Mouse (Mus musculus) midbrain, embryonic 11.5 days (tissue): ENCODE measurements around the gene Zkscan5. TPM values are rescaled to one million over a fixed set of nuclear protein-coding genes. Genes with fewer than 3 reads are reported as not detected.
A peak's percentile ranks its signal among the peaks of the same experiment; 100 is the strongest.
"Not testable (repeated sequence)": the region's sequence is repeated elsewhere in the genome, so short reads cannot be mapped to it uniquely, and the experiment has no call there.

Experiments
- ATAC-seq: fragments of 200-750 bp; cut with Nextera tagmentation; 2 replicates; pipeline ENCODE4 v1.8.0; 2017; ENCODE audit warnings: moderate TSS enrichment, moderate library complexity; ENCODE audit not compliant: low FRiP score
- DNase-seq: peaks from one replicate; pipeline ENCODE4 v3.0.0; 2015; ENCODE audit warnings: low spot score; ENCODE audit errors: missing footprints
- H3K27ac ChIP-seq: fragments of 300-500 bp; sonication (generic); 2 replicates; pipeline ENCODE4 v1.5.1; 2014; ENCODE audit warnings: low read depth, low read length
- H3K27me3 ChIP-seq: fragments of 300-500 bp; sonication (generic); 2 replicates; pipeline ENCODE4 v1.6.1; 2014; ENCODE audit warnings: mild to moderate bottlenecking, low read length, moderate library complexity, mixed read lengths; ENCODE audit not compliant: control insufficient read depth, insufficient read depth
- H3K36me3 ChIP-seq: fragments of 300-500 bp; sonication (generic); 2 replicates; pipeline ENCODE4 v1.6.1; 2014; ENCODE audit warnings: mild to moderate bottlenecking, low read length, moderate library complexity, mixed read lengths; ENCODE audit not compliant: control insufficient read depth, insufficient read depth
- H3K4me1 ChIP-seq: fragments of 300-500 bp; sonication (generic); 2 replicates; pipeline ENCODE4 v1.6.1; 2014; ENCODE audit warnings: low read length; ENCODE audit not compliant: control insufficient read depth, insufficient read depth
- H3K4me2 ChIP-seq: fragments of 300-500 bp; sonication (generic); 2 replicates; pipeline ENCODE4 v1.6.1; 2014; ENCODE audit warnings: mild to moderate bottlenecking, moderate library complexity
- H3K4me3 ChIP-seq: fragments of 300-500 bp; sonication (generic); 2 replicates; pipeline ENCODE4 v1.5.1; 2014; ENCODE audit warnings: low read depth, low read length
- H3K9ac ChIP-seq: fragments of 300-500 bp; sonication (generic); 2 replicates; pipeline ENCODE4 v1.6.1; 2014; ENCODE audit warnings: low read length
- H3K9me3 ChIP-seq: fragments of 300-500 bp; sonication (generic); 2 replicates; pipeline ENCODE4 v1.6.1; 2016; ENCODE audit warnings: low read length; ENCODE audit not compliant: control insufficient read depth
- whole genome bisulfite sequencing: fragments of 180-500 bp; shearing (Covaris S2); extraction: QIAGEN DNeasy Blood & Tissue Kit; methylation state at CpG from one replicate; pipeline ENCODE4 v1.1.7; 2014; 5-methylcytosine and 5-hydroxymethylcytosine counted together
- polyA plus RNA-seq: library from polyadenylated mRNA; unstranded; fragments of >200 nt; fragmentation: Nextera tagmentation; extraction: Ambion mirVana; gene quantifications from 2 replicates; pipeline ENCODE4 v1.2.1, GENCODE M21; 2014

The Zkscan5 gene
- polyA plus RNA-seq, 1 experiment from 2014 or later: 20.6 TPM

DNA sequence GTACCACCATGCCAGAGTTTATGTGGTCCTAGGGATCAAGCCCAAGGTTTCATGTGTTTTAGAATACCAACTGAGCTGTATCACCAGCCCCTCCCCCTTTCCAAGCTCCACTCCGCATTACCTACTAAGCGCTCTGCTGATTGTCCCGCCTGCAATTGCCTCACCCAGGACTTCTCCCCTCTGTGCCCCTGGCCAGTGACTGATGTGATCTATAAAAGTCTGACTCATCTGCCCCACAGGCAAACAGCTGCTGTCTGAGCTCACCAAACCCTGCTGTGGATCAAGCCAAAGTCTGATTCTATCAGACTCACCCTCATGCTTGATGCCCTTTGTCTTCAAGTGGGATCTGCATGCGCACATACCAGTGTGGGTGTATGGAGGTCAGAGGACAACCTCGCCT lies 18.5 kb downstream of the Zkscan5 start:
- no peak overlapping the region for H3K27ac ChIP-seq
- H3K36me3 ChIP-seq: peaks cover 14% of the 10 kb centered on the region
- no peak for DNase-seq
- H3K4me1 ChIP-seq: no peaks in the 10 kb centered on the region
- no peaks in the 10 kb centered on the region for H3K9me3 ChIP-seq
- no peak overlapping the region for H3K4me2 ChIP-seq
- H3K9ac ChIP-seq: no peak overlapping the region
- ATAC-seq: no peak
- 85% methylated on average over 5 of the region's 5 CpGs for WGBS
- H3K27me3 ChIP-seq: no peaks in the 10 kb centered on the region
- no peak overlapping the region for H3K4me3 ChIP-seq

DNA sequence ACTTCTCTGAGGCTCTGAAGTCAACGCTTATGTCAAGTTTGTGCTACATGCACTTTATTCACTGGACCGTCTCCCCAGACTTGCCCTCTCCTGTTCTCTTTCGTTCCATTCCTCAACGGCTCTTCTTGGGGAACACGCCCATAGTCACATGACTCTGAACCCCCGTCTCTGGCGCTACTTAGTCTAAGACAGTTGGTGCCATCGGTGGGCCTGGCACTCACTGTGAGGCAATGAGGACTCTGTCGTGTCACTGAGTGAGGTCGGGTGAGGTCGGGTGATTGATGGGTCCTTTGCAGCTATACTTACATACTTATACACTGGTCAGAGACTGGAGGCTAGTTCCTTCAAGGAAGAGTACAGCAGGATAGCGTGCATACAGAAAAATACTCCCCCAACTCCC lies 19.0 kb downstream of the Zkscan5 start:
- ATAC-seq (no peak), DNase-seq (no peak)
- WGBS: 83% methylated on average over 12 of the region's 12 CpGs
- H3K4me2 ChIP-seq: no peak overlapping the region
- H3K9ac ChIP-seq: no peak overlapping the region
- H3K9me3 ChIP-seq: no peaks in the 10 kb centered on the region
- H3K36me3 ChIP-seq: peaks cover 13% of the 10 kb centered on the region
- no peaks in the 10 kb centered on the region for H3K4me1 ChIP-seq
- no peaks in the 10 kb centered on the region for H3K27me3 ChIP-seq
- H3K4me3 ChIP-seq: no peak overlapping the region
- H3K27ac ChIP-seq: no peak overlapping the region

DNA sequence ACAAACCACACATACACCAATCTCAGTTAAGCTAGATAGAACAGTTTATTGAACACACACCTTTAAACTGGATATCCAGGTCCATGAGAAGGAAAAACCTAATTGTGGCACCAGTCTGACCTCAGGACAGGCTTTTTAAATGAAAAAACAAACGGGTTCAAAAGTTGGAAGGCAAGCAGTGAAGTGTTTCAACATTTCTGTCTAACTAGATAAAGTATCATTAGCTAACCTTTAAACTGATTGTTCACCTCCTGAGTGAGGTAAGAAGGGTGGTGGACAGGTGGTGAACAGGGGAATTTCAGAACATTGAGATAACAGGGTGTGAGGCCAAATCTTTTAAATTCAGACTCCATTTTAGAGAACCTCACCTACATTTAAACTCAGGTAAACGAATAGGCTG lies 22.1 kb downstream of the Zkscan5 start:
- DNase-seq (no peak), ATAC-seq (no peak)
- Histone ChIP-seq H3K9me3 (no peaks in the 10 kb centered on the region), H3K4me2 (no peak overlapping the region), H3K9ac (no peak overlapping the region), H3K27me3 (no peaks in the 10 kb centered on the region), H3K4me3 (no peak overlapping the region), H3K36me3 (no peaks in the 10 kb centered on the region; the same call in 1 of the 2 replicates), H3K27ac (no peak overlapping the region), H3K4me1 (peaks cover 2% of the 10 kb centered on the region; the same call in 1 of the 2 replicates)
- 57% methylated on average over 2 of the region's 2 CpGs for whole genome bisulfite sequencing

DNA sequence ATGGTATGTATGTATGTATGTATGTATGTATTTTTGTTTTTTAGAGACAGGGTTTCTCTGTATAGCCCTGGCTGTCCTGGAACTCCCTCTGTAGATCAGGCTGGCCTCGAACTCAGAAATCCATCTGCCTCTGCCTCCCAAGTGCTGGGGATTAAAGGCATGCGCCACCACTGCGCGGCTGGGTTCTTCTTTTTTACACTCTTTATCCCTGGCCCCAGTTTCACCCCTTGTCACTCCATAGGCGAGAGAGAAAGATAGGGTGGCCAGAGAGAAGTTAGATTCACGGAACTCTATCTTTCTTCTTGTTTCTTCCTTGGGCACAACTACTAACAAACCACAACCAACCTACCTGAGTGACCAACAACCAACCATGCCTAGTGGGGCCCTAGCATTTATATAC lies 24.9 kb downstream of the Zkscan5 start:
- not testable (repeated sequence) for H3K27me3 ChIP-seq, DNase-seq, H3K36me3 ChIP-seq, H3K4me3 ChIP-seq, ATAC-seq, H3K9me3 ChIP-seq, H3K9ac ChIP-seq, H3K4me1 ChIP-seq, H3K4me2 ChIP-seq, H3K27ac ChIP-seq
- 86% methylated on average over 6 of the region's 6 CpGs for WGBS

DNA sequence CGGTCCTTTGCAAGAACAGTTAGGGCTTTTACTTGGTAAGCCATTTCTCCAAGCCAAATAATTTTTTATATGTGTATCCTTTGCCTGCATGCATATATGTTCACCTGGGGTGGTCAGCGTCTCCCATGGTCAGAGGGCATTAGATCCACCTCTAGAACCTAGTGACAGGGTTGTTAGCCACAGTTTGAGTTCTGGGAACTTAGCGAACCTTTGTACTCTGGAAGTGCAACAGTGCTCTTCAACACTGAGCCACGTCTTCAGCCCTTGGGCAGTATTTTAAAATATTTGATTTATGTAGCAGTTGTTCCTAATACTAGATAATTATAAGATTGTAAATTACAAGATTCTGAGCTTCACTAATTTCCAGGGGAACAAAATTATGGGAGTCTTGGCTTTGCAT lies 26.3 kb downstream of the Zkscan5 start:
- H3K4me2 ChIP-seq: peak overlapping the region; percentile 68
- no peak for ATAC-seq
- DNase-seq: no peak
- peak overlapping the region; percentile 98; the same call in 1 of the 2 replicates for H3K4me3 ChIP-seq
- H3K9me3 ChIP-seq: no peaks in the 10 kb centered on the region
- H3K9ac ChIP-seq: peak overlapping the region; percentile 86; the same call in 1 of the 2 replicates
- no peak overlapping the region for H3K27ac ChIP-seq
- H3K4me1 ChIP-seq: peaks cover 7% of the 10 kb centered on the region
- peaks cover 15% of the 10 kb centered on the region for H3K36me3 ChIP-seq
- WGBS: 84% methylated on average over 4 of the region's 4 CpGs
- no peaks in the 10 kb centered on the region for H3K27me3 ChIP-seq

DNA sequence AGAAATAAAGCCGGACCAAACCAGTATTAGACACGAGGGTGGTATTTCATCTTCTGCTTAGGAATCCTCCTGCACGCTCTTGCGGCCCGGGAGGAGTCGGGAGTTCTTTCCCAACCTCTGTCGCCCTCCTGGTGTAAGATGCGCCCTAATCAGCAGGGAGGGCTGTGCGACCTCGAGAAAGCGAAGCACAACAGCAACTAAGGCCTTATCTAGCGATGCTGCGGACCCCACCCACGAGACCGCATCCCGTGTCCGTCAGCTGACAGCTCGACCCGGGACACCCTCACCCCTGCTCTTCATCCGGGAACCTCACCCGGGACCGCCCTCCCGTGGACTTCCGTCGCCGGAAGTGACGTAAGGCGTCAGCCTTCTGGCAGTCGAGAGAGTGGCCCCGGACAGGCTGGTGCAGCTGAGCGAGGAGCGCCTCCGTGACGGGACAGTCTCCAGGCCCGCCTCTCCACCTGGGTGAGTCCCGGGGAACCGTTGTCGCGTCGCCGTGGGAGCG lies 27.1 kb downstream of the Zkscan5 start, which contains the start of gene Zfp655:
Gene Zfp655, plus strand, starts transcription at position 349 of the 505 bp plus-strand sequence.
- Histone ChIP-seq H3K4me1 (peaks cover 7% of the 10 kb centered on the region), H3K36me3 (peaks cover 17% of the 10 kb centered on the region), H3K27me3 (no peaks in the 10 kb centered on the region), H3K4me2 (peak within 1 kb of the TSS; percentile 68), H3K4me3 (peak within 1 kb of the TSS; percentile 98), H3K9me3 (no peaks in the 10 kb centered on the region), H3K9ac (peak within 1 kb of the TSS; percentile 86), H3K27ac (peak within 1 kb of the TSS; percentile 73)
- ATAC-seq: peak; percentile 99
- peak; percentile 99 for DNase-seq
- under 1% methylated on average over 42 of the region's 42 CpGs for WGBS

DNA sequence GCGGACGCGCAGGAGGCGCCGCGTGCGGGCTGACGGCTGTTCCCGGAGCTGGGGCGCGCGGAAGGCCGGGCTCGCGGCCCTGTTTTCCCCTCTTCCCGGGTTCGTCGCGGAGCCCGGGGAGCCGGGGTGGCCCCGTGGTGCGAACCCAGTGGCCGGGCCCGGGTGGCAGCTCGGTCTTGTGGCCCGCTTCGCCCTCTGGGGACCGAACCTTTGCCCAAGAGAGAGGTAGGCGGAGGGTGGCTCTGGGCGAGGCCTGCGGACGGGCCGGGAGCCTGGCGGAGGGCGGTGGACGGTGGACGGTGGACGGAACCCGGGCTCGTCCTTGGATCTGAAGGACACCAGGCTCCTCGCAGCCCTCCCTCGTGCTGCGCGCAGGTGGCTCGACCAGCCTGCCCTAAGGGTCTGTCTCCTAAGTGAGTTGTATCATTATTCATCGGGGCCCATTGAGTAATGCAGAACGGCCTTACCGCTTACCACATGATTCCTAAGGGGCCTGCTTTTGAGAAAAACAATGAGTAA lies 27.6 kb downstream of the Zkscan5 start:
- H3K9me3 ChIP-seq: no peaks in the 10 kb centered on the region
- ATAC-seq (peak; percentile 66), DNase-seq (no peak)
- no peaks in the 10 kb centered on the region for H3K27me3 ChIP-seq
- H3K27ac ChIP-seq: peak overlapping the region; percentile 73
- under 1% methylated on average over 49 of the region's 49 CpGs for WGBS
- H3K4me2 ChIP-seq: peak overlapping the region; percentile 68
- peaks cover 7% of the 10 kb centered on the region for H3K4me1 ChIP-seq
- H3K4me3 ChIP-seq: peak overlapping the region; percentile 98
- H3K9ac ChIP-seq: peak overlapping the region; percentile 86
- H3K36me3 ChIP-seq: peaks cover 17% of the 10 kb centered on the region

DNA sequence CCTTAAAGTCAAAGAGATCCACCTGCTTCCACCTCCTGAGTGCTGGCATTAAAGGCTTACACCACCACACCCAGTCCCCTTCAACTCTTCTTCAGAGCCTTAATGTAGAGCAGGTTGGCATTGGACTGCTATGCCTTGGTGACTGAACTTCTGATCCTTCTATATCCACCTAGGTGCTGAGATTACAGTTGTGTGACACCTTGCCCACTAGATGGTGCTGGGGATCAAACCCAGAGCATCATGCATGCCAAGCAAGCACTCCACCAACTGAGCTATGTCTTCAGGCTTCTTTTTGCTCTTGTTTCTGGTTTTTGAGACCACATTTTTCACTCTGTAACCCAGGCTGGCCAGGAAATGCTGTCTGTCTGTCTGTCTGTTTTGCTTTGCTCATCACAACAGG lies 30.3 kb downstream of the Zkscan5 start:
- ATAC-seq: no peak
- Histone ChIP-seq H3K36me3 (peaks cover 17% of the 10 kb centered on the region), H3K4me3 (no peak overlapping the region), H3K27me3 (no peaks in the 10 kb centered on the region), H3K9me3 (no peaks in the 10 kb centered on the region), H3K4me2 (no peak overlapping the region), H3K9ac (no peak overlapping the region), H3K4me1 (peaks cover 7% of the 10 kb centered on the region), H3K27ac (no peak overlapping the region)
- DNase-seq: no peak

DNA sequence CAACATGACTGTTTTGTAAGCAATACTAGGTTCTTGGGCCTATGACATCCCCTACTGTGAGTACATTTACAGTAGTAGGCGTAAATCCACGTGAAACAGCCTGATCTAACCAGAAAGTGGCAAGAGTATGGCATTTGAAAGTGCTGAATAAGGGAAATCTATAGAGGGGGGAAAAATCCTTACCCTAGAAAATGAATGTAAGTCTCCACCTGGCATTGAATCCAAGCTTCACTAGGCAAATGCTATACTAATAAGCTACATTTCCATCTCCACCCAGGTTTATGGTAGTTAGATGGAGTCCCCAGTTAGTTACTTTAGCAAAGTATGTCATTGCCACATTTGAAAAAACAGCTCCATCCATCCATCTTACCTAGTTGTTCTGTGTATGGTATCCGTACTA lies 45.2 kb downstream of the Zkscan5 start:
- Histone ChIP-seq H3K27me3 (no peaks in the 10 kb centered on the region), H3K9ac (no peak overlapping the region), H3K4me1 (no peaks in the 10 kb centered on the region), H3K27ac (no peak overlapping the region), H3K9me3 (no peaks in the 10 kb centered on the region), H3K4me3 (no peak overlapping the region), H3K4me2 (no peak overlapping the region), H3K36me3 (peaks cover 8% of the 10 kb centered on the region; the same call in 1 of the 2 replicates)
- WGBS: 95% methylated on average over 3 of the region's 3 CpGs
- no peak for DNase-seq
- no peak for ATAC-seq
